ENCODE assay signal across 17 mouse cellular contexts in genomic region chr2:167147708-167148107, GRCm38 (mm10). TPM values are rescaled to one million over a fixed set of nuclear protein-coding genes. Genes with fewer than 3 reads are reported as not detected.
A peak's percentile ranks its signal among the peaks of the same experiment; 100 is the strongest.
DNase-seq lines count a peak whose midpoint lies in the region; ATAC-seq and TF ChIP-seq lines count a peak whose summit lies in the region.
"Had no signal": no experiment of that assay in that cellular context is flagged by ENCODE, and none has a peak within 500 bp of the region (broad histone marks: within the 10 kb centered on the region; RNA-seq: fewer than 3 reads in every experiment).

No protein-coding gene starts in this region.

- H3K4me2 ChIP-seq in intestine, embryonic 15.5 days (replicated peaks), result no peak overlapping the region
- H3K4me2 ChIP-seq: embryonic facial prominence, embryonic 15.5 days; forebrain, embryonic 15.5 days; hindbrain, embryonic 13.5 days; limb, embryonic 12.5 days had no signal

- no peaks in the 10 kb centered on the region for H3K4me1 ChIP-seq in kidney, adult 2 months (ENCODE audit: control insufficient read depth, insufficient read depth, low read length)
- H3K4me1 ChIP-seq in intestine, embryonic 15.5 days (replicated peaks), result 0 out of 2 replicates have a peak, but pooled peaks cover 3% of the 10 kb centered on the region
- H3K4me1 ChIP-seq: embryonic facial prominence, embryonic 15.5 days had no signal

- no peaks in the 10 kb centered on the region for H3K27me3 ChIP-seq in kidney, adult 2 months (replicated peaks; ENCODE audit: control insufficient read depth, insufficient read depth, low read length)
- peaks cover 3% of the 10 kb centered on the region; the same call in 1 of the 2 replicates for H3K27me3 ChIP-seq in intestine, embryonic 15.5 days (replicated peaks)
- H3K27me3 ChIP-seq: embryonic facial prominence, embryonic 15.5 days; forebrain, embryonic 15.5 days had no signal

- H3K9me3 ChIP-seq in intestine, embryonic 15.5 days, result no peaks in the 10 kb centered on the region
- H3K9me3 ChIP-seq: embryonic facial prominence, embryonic 15.5 days; forebrain, embryonic 15.5 days had no signal

- no peak overlapping the region for H3K9ac ChIP-seq in intestine, embryonic 15.5 days
- H3K9ac ChIP-seq: embryonic facial prominence, embryonic 15.5 days; forebrain, embryonic 15.5 days; hindbrain, embryonic 13.5 days; limb, embryonic 12.5 days had no signal

- no peak overlapping the region for H3K4me3 ChIP-seq in kidney, adult 2 months (ENCODE audit: insufficient read depth, low read depth, low read length)
- no peak overlapping the region for H3K4me3 ChIP-seq in intestine, embryonic 15.5 days (replicated peaks)
- H3K4me3 ChIP-seq: embryonic facial prominence, embryonic 15.5 days; forebrain, embryonic 15.5 days; hindbrain, embryonic 13.5 days; limb, embryonic 12.5 days had no signal

- 64% methylated on average over 8 of the region's 8 CpGs for WGBS in kidney, adult 2 months
- WGBS in intestine, embryonic 15.5 days, result 69% methylated on average over 8 of the region's 8 CpGs

- no peak for TF ChIP-seq CTCF in kidney, adult 2 months (conservative IDR thresholded peaks at IDR 0.05; ENCODE audit: insufficient read depth, insufficient read length, low read depth, low read length)

- TF ChIP-seq POLR2A in kidney, adult 2 months (IDR thresholded peaks at IDR 0.05; ENCODE audit: low read depth, low read length), result no peak

- no peak for ATAC-seq in intestine, embryonic 15.5 days
- ATAC-seq: forebrain, embryonic 15.5 days had no signal

- peak; percentile 31 for DNase-seq in adrenal gland, postnatal 10 days
- no peak for DNase-seq in adrenal gland, postnatal 4 days (ENCODE audit: low spot score in 2 of 2)
- DNase-seq in kidney, adult 2 months, result peak; percentile 38
- no peak for DNase-seq in kidney, adult 8-10 months
- peak; percentile 9 for DNase-seq in thymus, postnatal 14 days
- DNase-seq in thymus, postnatal 10 days (ENCODE audit: low spot score in 2 of 2), result no peak
- DNase-seq in urinary bladder, adult 2 months (ENCODE audit: low spot score), result no peak
- DNase-seq: cerebellum, adult 11 months; gastrocnemius, postnatal 14 days; lung, postnatal 14 days; midbrain, embryonic 14.5 days had no signal

- H3K27ac ChIP-seq in kidney, adult 2 months (ENCODE audit: insufficient read depth, low read depth, low read length), result no peak overlapping the region
- H3K27ac ChIP-seq in intestine, embryonic 15.5 days, result no peak overlapping the region
- H3K27ac ChIP-seq: embryonic facial prominence, embryonic 15.5 days; forebrain, embryonic 15.5 days; hindbrain, embryonic 13.5 days; kidney, postnatal 0 days; limb, embryonic 12.5 days had no signal

- no peaks in the 10 kb centered on the region for H3K36me3 ChIP-seq in kidney, adult 2 months (ENCODE audit: control insufficient read depth, insufficient read depth, low read length)
- no peaks in the 10 kb centered on the region for H3K36me3 ChIP-seq in intestine, embryonic 15.5 days
- H3K36me3 ChIP-seq: embryonic facial prominence, embryonic 15.5 days; forebrain, embryonic 15.5 days; hindbrain, embryonic 13.5 days; limb, embryonic 12.5 days had no signal

RNA-seq across cellular contexts. Expression of gene Kcnb1, which starts 42.2 kb away (rescaled TPM):
- total RNA-seq in adrenal gland, postnatal 10 days (2021), result 10 to 100 TPM; 20.8 to 27.7 TPM
- 10 to 100 TPM; 15.8 to 17.0 TPM for total RNA-seq in adrenal gland, postnatal 4 days (2021)
- 2.9 and 4.0 TPM in 2 replicates for polyA plus RNA-seq in kidney, adult 2 months (2012; rRNA removed)
- polyA plus RNA-seq in urinary bladder, adult 2 months (2012; rRNA removed), result 6.7 and 11.9 TPM in 2 replicates
- 1.1 and 1.7 TPM in 2 replicates for polyA plus RNA-seq in intestine, embryonic 15.5 days (2015; fragmentation: Nextera tagmentation; extraction: Ambion mirVana)

Comparison
In these comparisons a context has a peak if more than half of its experiments do, and no peak if none do; other contexts are left out.
1. DNase-seq: peak in adrenal gland, postnatal 10 days (single experiment), kidney, adult 2 months (single experiment) and thymus, postnatal 14 days (single experiment); none in adrenal gland, postnatal 4 days (0 of 2), kidney, adult 8-10 months (0 of 2), thymus, postnatal 10 days (0 of 2) and urinary bladder, adult 2 months (single experiment).